Mouse (Mus musculus) layer of hippocampus, adult 9-11 months (tissue): ENCODE measurements around the gene Gm20809.
"Not testable (repeated sequence)": the region's sequence is repeated elsewhere in the genome, so short reads cannot be mapped to it uniquely, and the experiment has no call there.

Source experiments
- DNase-seq: peaks from one replicate; pipeline ENCODE4 v3.0.0; 2022

Gm20809 gene

GRCm38 (mm10) chrY:24454757-24455156 is at the start of gene Gm20809:
TSS of gene Gm20809 (plus strand) at chrY:24455057.
- DNase-seq, result not testable (repeated sequence)
